Mouse (Mus musculus): Measurements from ENCODE around the gene Mapkapk5. TPM values are rescaled to one million over a fixed set of nuclear protein-coding genes. Genes with fewer than 3 reads are reported as not detected.
"Not testable (repeated sequence)": the region's sequence is repeated elsewhere in the genome, so short reads cannot be mapped to it uniquely, and the experiment has no call there.

Gene Mapkapk5
- polyA plus RNA-seq, 1 experiment from 2014 or later = 22.9 TPM

- H3K27ac ChIP-seq (replicated peaks) = no peak overlapping the region
- ATAC-seq (ENCODE audit: insufficient read depth) = no peak
- peaks cover 86% of the 10 kb centered on the region for H3K36me3 ChIP-seq (replicated peaks)
- H3K4me1 ChIP-seq (replicated peaks) = no peaks in the 10 kb centered on the region
- no peaks in the 10 kb centered on the region for H3K27me3 ChIP-seq
- H3K4me2 ChIP-seq = no peak overlapping the region
- 80% methylated on average over 8 of the region's 8 CpGs for WGBS (ENCODE audit: insufficient replicate concordance)
- H3K9ac ChIP-seq = no peak overlapping the region
- no peaks in the 10 kb centered on the region for H3K9me3 ChIP-seq (replicated peaks)
- H3K4me3 ChIP-seq (replicated peaks) = no peak overlapping the region
Observed at GRCm38 (mm10) chr5:121526961-121527360, 18.7 kb downstream of the Mapkapk5 start.

GRCm38 (mm10) chr5:121526526-121526925 lies 19.2 kb downstream of the Mapkapk5 start:
- H3K9me3 ChIP-seq (replicated peaks) = no peaks in the 10 kb centered on the region
- no peaks in the 10 kb centered on the region for H3K4me1 ChIP-seq (replicated peaks)
- WGBS (ENCODE audit: insufficient replicate concordance) = 81% methylated on average over 7 of the region's 7 CpGs
- no peaks in the 10 kb centered on the region for H3K27me3 ChIP-seq
- H3K4me2 ChIP-seq = no peak overlapping the region
- H3K9ac ChIP-seq = no peak overlapping the region
- H3K27ac ChIP-seq (replicated peaks) = no peak overlapping the region
- ATAC-seq (ENCODE audit: insufficient read depth) = no peak
- H3K4me3 ChIP-seq (replicated peaks) = no peak overlapping the region
- peaks cover 86% of the 10 kb centered on the region for H3K36me3 ChIP-seq (replicated peaks)

GRCm38 (mm10) chr5:121525774-121526450 lies 19.8 kb downstream of the Mapkapk5 start:
- H3K9me3 ChIP-seq (replicated peaks) = no peaks in the 10 kb centered on the region
- no peaks in the 10 kb centered on the region for H3K27me3 ChIP-seq
- WGBS (ENCODE audit: insufficient replicate concordance) = 86% methylated on average over 14 of the region's 14 CpGs
- no peak overlapping the region for H3K9ac ChIP-seq
- H3K4me3 ChIP-seq (replicated peaks) = no peak overlapping the region
- ATAC-seq (ENCODE audit: insufficient read depth) = no peak
- H3K4me2 ChIP-seq = no peak overlapping the region
- H3K36me3 ChIP-seq (replicated peaks) = peaks cover 86% of the 10 kb centered on the region
- H3K27ac ChIP-seq (replicated peaks) = no peak overlapping the region
- no peaks in the 10 kb centered on the region for H3K4me1 ChIP-seq (replicated peaks)

GRCm38 (mm10) chr5:121519758-121520157 lies 25.9 kb downstream of the Mapkapk5 start:
- peaks cover 35% of the 10 kb centered on the region for H3K36me3 ChIP-seq (replicated peaks)
- 49% methylated on average over 11 of the region's 17 CpGs for WGBS (ENCODE audit: insufficient replicate concordance)
- H3K27ac ChIP-seq (replicated peaks); H3K27me3 ChIP-seq; ATAC-seq (ENCODE audit: insufficient read depth); H3K4me1 ChIP-seq (replicated peaks); H3K4me2 ChIP-seq; H3K4me3 ChIP-seq (replicated peaks); H3K9ac ChIP-seq; H3K9me3 ChIP-seq (replicated peaks): not testable (repeated sequence)

GRCm38 (mm10) chr5:121518983-121519382 lies 26.7 kb downstream of the Mapkapk5 start:
- Histone ChIP-seq H3K4me1 (replicated peaks) (no peaks in the 10 kb centered on the region), H3K27ac (replicated peaks) (no peak overlapping the region), H3K4me3 (replicated peaks) (no peak overlapping the region), H3K27me3 (no peaks in the 10 kb centered on the region), H3K9me3 (replicated peaks) (no peaks in the 10 kb centered on the region), H3K4me2 (no peak overlapping the region), H3K36me3 (replicated peaks) (peaks cover 27% of the 10 kb centered on the region), H3K9ac (no peak overlapping the region)
- ATAC-seq (ENCODE audit: insufficient read depth) = no peak
- WGBS (ENCODE audit: insufficient replicate concordance) = 72% methylated on average over 9 of the region's 9 CpGs

GRCm38 (mm10) chr5:121510009-121510408 lies 35.7 kb downstream of the Mapkapk5 start:
- Histone ChIP-seq H3K9me3 (replicated peaks) (no peaks in the 10 kb centered on the region), H3K27me3 (no peaks in the 10 kb centered on the region), H3K4me3 (replicated peaks) (no peak overlapping the region), H3K4me1 (replicated peaks) (no peaks in the 10 kb centered on the region), H3K27ac (replicated peaks) (no peak overlapping the region), H3K4me2 (no peak overlapping the region), H3K36me3 (replicated peaks) (no peaks in the 10 kb centered on the region), H3K9ac (no peak overlapping the region)
- 62% methylated on average over 7 of the region's 7 CpGs for whole genome bisulfite sequencing (ENCODE audit: insufficient replicate concordance)
- ATAC-seq (ENCODE audit: insufficient read depth) = no peak

- Histone ChIP-seq H3K4me3 (replicated peaks) (no peak overlapping the region), H3K27ac (replicated peaks) (no peak overlapping the region), H3K9me3 (replicated peaks) (no peaks in the 10 kb centered on the region), H3K36me3 (replicated peaks) (no peaks in the 10 kb centered on the region), H3K4me2 (no peak overlapping the region), H3K4me1 (replicated peaks) (no peaks in the 10 kb centered on the region), H3K9ac (no peak overlapping the region), H3K27me3 (0 out of 2 replicates have a peak, but pooled peaks cover 3% of the 10 kb centered on the region)
- WGBS (ENCODE audit: insufficient replicate concordance) = 45% methylated on average over 1 of the region's 1 CpGs
- ATAC-seq (ENCODE audit: insufficient read depth) = no peak
Observed at GRCm38 (mm10) chr5:121506846-121507245, 38.9 kb downstream of the Mapkapk5 start.

GRCm38 (mm10) chr5:121503231-121503630 lies 42.5 kb downstream of the Mapkapk5 start, which contains the start of gene Adam1b:
TSS of gene Adam1b (minus strand) at chr5:121503435.
- Histone ChIP-seq H3K36me3 (replicated peaks) (no peaks in the 10 kb centered on the region), H3K4me2 (no peak within 1 kb of the TSS), H3K27me3 (0 out of 2 replicates have a peak, but pooled peaks cover 3% of the 10 kb centered on the region), H3K27ac (replicated peaks) (no peak within 1 kb of the TSS), H3K4me1 (replicated peaks) (peaks cover 9% of the 10 kb centered on the region), H3K9ac (no peak within 1 kb of the TSS), H3K4me3 (replicated peaks) (no peak within 1 kb of the TSS), H3K9me3 (replicated peaks) (no peaks in the 10 kb centered on the region)
- ATAC-seq (ENCODE audit: insufficient read depth) = no peak
- WGBS (ENCODE audit: insufficient replicate concordance) = 55% methylated on average over 3 of the region's 3 CpGs

GRCm38 (mm10) chr5:121501424-121501996 lies 44.2 kb downstream of the Mapkapk5 start:
- WGBS (ENCODE audit: insufficient replicate concordance) = 16% methylated on average over 10 of the region's 17 CpGs
- 0 out of 2 replicates have a peak, but pooled peaks have one; percentile 31 for ATAC-seq (ENCODE audit: insufficient read depth)
- peak overlapping the region; percentile 50 for H3K4me2 ChIP-seq

GRCm38 (mm10) chr5:121500719-121501118 lies 45.0 kb downstream of the Mapkapk5 start:
- Histone ChIP-seq H3K9ac (no peak overlapping the region), H3K36me3 (replicated peaks) (no peaks in the 10 kb centered on the region), H3K4me1 (replicated peaks) (peaks cover 9% of the 10 kb centered on the region), H3K27ac (replicated peaks) (no peak overlapping the region), H3K4me3 (replicated peaks) (no peak overlapping the region), H3K4me2 (peak overlapping the region; percentile 50), H3K9me3 (replicated peaks) (no peaks in the 10 kb centered on the region), H3K27me3 (0 out of 2 replicates have a peak, but pooled peaks cover 3% of the 10 kb centered on the region)
- 19% methylated on average over 7 of the region's 7 CpGs for WGBS (ENCODE audit: insufficient replicate concordance)
- peak; percentile 34; the same call in 1 of the 2 replicates for ATAC-seq (ENCODE audit: insufficient read depth)

More at GRCm38 (mm10) chr5:121501424-121501996, 44.2 kb downstream of the Mapkapk5 start:
- not testable (repeated sequence) for H3K27ac ChIP-seq (replicated peaks); H3K36me3 ChIP-seq (replicated peaks); H3K9ac ChIP-seq; H3K9me3 ChIP-seq (replicated peaks); H3K4me1 ChIP-seq (replicated peaks); H3K27me3 ChIP-seq
- peak overlapping the region; percentile 22; the same call in 1 of the 2 replicates for H3K4me3 ChIP-seq (replicated peaks)

- Histone ChIP-seq H3K27ac (replicated peaks) (no peak overlapping the region), H3K9ac (no peak overlapping the region), H3K36me3 (replicated peaks) (no peaks in the 10 kb centered on the region), H3K27me3 (no peaks in the 10 kb centered on the region), H3K9me3 (replicated peaks) (no peaks in the 10 kb centered on the region), H3K4me3 (replicated peaks) (no peak overlapping the region), H3K4me2 (no peak overlapping the region), H3K4me1 (replicated peaks) (no peaks in the 10 kb centered on the region)
- ATAC-seq (ENCODE audit: insufficient read depth) = no peak
- 50% methylated on average over 8 of the region's 8 CpGs for WGBS (ENCODE audit: insufficient replicate concordance)
Observed at GRCm38 (mm10) chr5:121493305-121493704, 52.4 kb downstream of the Mapkapk5 start.

Data from liver, embryonic 15.5 days (tissue).